Mouse (Mus musculus): ENCODE results near the gene Olfr183.
"Not testable (repeated sequence)": the region's sequence is repeated elsewhere in the genome, so short reads cannot be mapped to it uniquely, and the experiment has no call there.

The Olfr183 gene

GRCm38 (mm10) chr16:58995057-58995456 is at the start of gene Olfr183:
Gene Olfr183, plus strand, starts transcription at chr16:58995357.
- no peak for DNase-seq

- DNase-seq: no peak
Observed at GRCm38 (mm10) chr16:59007146-59007545, 12.0 kb downstream of the Olfr183 start.

GRCm38 (mm10) chr16:59013357-59014018 is 18.3 kb downstream of the Olfr183 start:
- no peak for DNase-seq

GRCm38 (mm10) chr16:59030191-59030590 is 35.0 kb downstream of the Olfr183 start, which contains the start of gene Olfr186:
Gene Olfr186, minus strand, starts transcription at chr16:59030291.
- DNase-seq: no peak

- no peak for DNase-seq
Observed at GRCm38 (mm10) chr16:59039710-59040109, 44.6 kb downstream of the Olfr183 start, which contains the start of gene Olfr187. Gene Olfr187, minus strand, starts transcription at chr16:59039767.

- no peak for DNase-seq
Observed at GRCm38 (mm10) chr16:59045835-59046234, 50.7 kb downstream of the Olfr183 start.

GRCm38 (mm10) chr16:59047579-59047978 is 52.4 kb downstream of the Olfr183 start:
- no peak for DNase-seq

GRCm38 (mm10) chr16:59048860-59049259 is 53.7 kb downstream of the Olfr183 start:
- no peak for DNase-seq

- not testable (repeated sequence) for DNase-seq
Observed at GRCm38 (mm10) chr16:59049286-59049685, 54.1 kb downstream of the Olfr183 start.
